Mouse (Mus musculus): ENCODE results near the gene Gp1bb. TPM values are rescaled to one million over a fixed set of nuclear protein-coding genes. Genes with fewer than 3 reads are reported as not detected.
A peak's percentile ranks its signal among the peaks of the same experiment; 100 is the strongest.

The Gp1bb gene
- total and polyA plus RNA-seq, 3 experiments: 0.14 to 0.35 TPM; not detected in 1

- no peak for DNase-seq (ENCODE audit: low read depth, low spot score)
- H3K36me3 ChIP-seq (ENCODE audit: control insufficient read depth in 1 of 2, insufficient read depth in 2 of 2, low read length in 2 of 2): peaks cover 0 to 5% of the 10 kb centered on the region in 2 experiments; a peak in 2 of 4 replicates
- no peaks in the 10 kb centered on the region for H3K27me3 ChIP-seq (ENCODE audit: control insufficient read depth in 1 of 2, insufficient read depth in 2 of 2, low read length in 2 of 2)
- no peaks in the 10 kb centered on the region for H3K9me3 ChIP-seq (replicated peaks; ENCODE audit: insufficient read depth, low read length)
- H3K4me1 ChIP-seq (ENCODE audit: control insufficient read depth in 1 of 2, insufficient read depth in 2 of 2, low read length in 2 of 2): peaks cover 0 to 9% of the 10 kb centered on the region in 2 experiments; a peak in 3 of 4 replicates
- 0 out of 2 replicates have a peak, but pooled peaks cover 1% of the 10 kb centered on the region for H3K79me2 ChIP-seq (ENCODE audit: control insufficient read depth, insufficient read depth, low read length, poor library complexity)
- no peak for TF ChIP-seq ETS1 (IDR thresholded peaks at IDR 0.05; ENCODE audit: low read depth, low read length)
- peak; percentile 46; the same call in 1 of the 2 replicates for TF ChIP-seq USF1 (IDR thresholded peaks at IDR 0.05; ENCODE audit: low read depth, low read length)
- no peak overlapping the region for H3K9ac ChIP-seq (ENCODE audit: control insufficient read depth, low read depth, low read length, poor library complexity, severe bottlenecking)
- no peak overlapping the region for H3K27ac ChIP-seq (ENCODE audit: control insufficient read depth, low read depth, low read length)
- no peak overlapping the region for H3K4me3 ChIP-seq (ENCODE audit: control insufficient read depth in 1 of 2, insufficient read depth in 1 of 2, low read depth in 2 of 2, low read length in 2 of 2)
Observed at GRCm38 (mm10) chr16:18623751-18624540, 1.7 kb upstream of the Gp1bb start.

GRCm38 (mm10) chr16:18622916-18623750 lies 930 bp upstream of the Gp1bb start:
- Histone ChIP-seq H3K9me3 (replicated peaks; ENCODE audit: insufficient read depth, low read length) (no peaks in the 10 kb centered on the region), H3K9ac (ENCODE audit: control insufficient read depth, low read depth, low read length, poor library complexity, severe bottlenecking) (no peak overlapping the region), H3K4me1 (ENCODE audit: control insufficient read depth in 1 of 2, insufficient read depth in 2 of 2, low read length in 2 of 2) (peaks cover 0 to 9% of the 10 kb centered on the region in 2 experiments; a peak in 3 of 4 replicates), H3K27me3 (ENCODE audit: control insufficient read depth in 1 of 2, insufficient read depth in 2 of 2, low read length in 2 of 2) (no peaks in the 10 kb centered on the region), H3K36me3 (ENCODE audit: control insufficient read depth in 1 of 2, insufficient read depth in 2 of 2, low read length in 2 of 2) (peaks cover 0 to 2% of the 10 kb centered on the region in 2 experiments; a peak in 1 of 4 replicates), H3K4me3 (ENCODE audit: control insufficient read depth in 1 of 2, insufficient read depth in 1 of 2, low read depth in 2 of 2, low read length in 2 of 2) (no peak overlapping the region), H3K27ac (ENCODE audit: control insufficient read depth, low read depth, low read length) (no peak overlapping the region), H3K79me2 (ENCODE audit: control insufficient read depth, insufficient read depth, low read length, poor library complexity) (0 out of 2 replicates have a peak, but pooled peaks cover 1% of the 10 kb centered on the region)
- no peak for DNase-seq (ENCODE audit: low read depth, low spot score)
- TF ChIP-seq TCF12 (IDR thresholded peaks at IDR 0.05; ENCODE audit: low read depth, low read length): no peak
- TF ChIP-seq MYB (IDR thresholded peaks at IDR 0.05; ENCODE audit: low read depth, low read length): no peak
- TF ChIP-seq BHLHE40 (IDR thresholded peaks at IDR 0.05; ENCODE audit: borderline replicate concordance, low read depth, low read length): no peak
- TF ChIP-seq SIN3A (IDR thresholded peaks at IDR 0.05; ENCODE audit: low read length): no peak
- TF ChIP-seq ZC3H11A (IDR thresholded peaks at IDR 0.05; ENCODE audit: low read depth, low read length): no peak
- TF ChIP-seq MAX (IDR thresholded peaks at IDR 0.05; ENCODE audit: low read length): no peak
- no peak for TF ChIP-seq ELF1 (IDR thresholded peaks at IDR 0.05; ENCODE audit: low read depth, low read length)
- TF ChIP-seq CHD2 (IDR thresholded peaks at IDR 0.05; ENCODE audit: low read length): no peak
- no peak for TF ChIP-seq CTCF (IDR thresholded peaks at IDR 0.05 in 2 of 3, conservative IDR thresholded peaks at IDR 0.05 in 1 of 3; ENCODE audit: control insufficient read depth in 1 of 3, insufficient read depth in 1 of 3, low read depth in 2 of 3, low read length in 3 of 3, poor library complexity in 1 of 3, severe bottlenecking in 1 of 3)
- no peak for TF ChIP-seq MAZ (IDR thresholded peaks at IDR 0.05; ENCODE audit: low read depth, low read length)
- TF ChIP-seq SMC3 (IDR thresholded peaks at IDR 0.05; ENCODE audit: low read depth, low read length): no peak
- TF ChIP-seq USF1 (IDR thresholded peaks at IDR 0.05; ENCODE audit: low read depth, low read length): no peak
- TF ChIP-seq MEF2A (IDR thresholded peaks at IDR 0.05; ENCODE audit: extremely low read depth, insufficient replicate concordance, low read depth, low read length, poor library complexity, severe bottlenecking): no peak
- TF ChIP-seq MAFK (IDR thresholded peaks at IDR 0.05; ENCODE audit: borderline replicate concordance, low read depth, low read length): no peak
